In genomic region chr1:72058045-72058703, GRCm38 (mm10) we compare ENCODE assay signal across 13 mouse cellular contexts.
A peak's percentile ranks its signal among the peaks of the same experiment; 100 is the strongest.
DNase-seq lines count a peak whose midpoint lies in the region; ATAC-seq and TF ChIP-seq lines count a peak whose summit lies in the region.
"Had no signal": no experiment of that assay in that cellular context is flagged by ENCODE, and none has a peak within 500 bp of the region (broad histone marks: within the 10 kb centered on the region; RNA-seq: fewer than 3 reads in every experiment).

No protein-coding gene starts in this region.

- ATAC-seq in limb, embryonic 14.5 days (ENCODE audit: low FRiP score, low read depth): no peak
- 0 out of 2 replicates have a peak, but pooled peaks have one; percentile 49 for ATAC-seq in erythroid progenitor cell, adult 5-6 weeks (replicated peaks; ENCODE audit: low FRiP score, poor library complexity, severe bottlenecking)
- ATAC-seq in megakaryocyte progenitor cell, adult 5-6 weeks (replicated peaks; ENCODE audit: poor library complexity): peak; percentile 99
- ATAC-seq in kidney, embryonic 15.5 days (replicated peaks; ENCODE audit: low FRiP score): no peak

- intact Hi-C loops in gastrocnemius, postnatal 36 days (cut with DNase I): no loop called here

- H3K9ac ChIP-seq in limb, embryonic 14.5 days (ENCODE audit: low read depth, low read length, severe bottlenecking): no peak overlapping the region
- no peak overlapping the region for H3K9ac ChIP-seq in kidney, embryonic 15.5 days
- H3K9ac ChIP-seq: neural tube, embryonic 13.5 days had no signal

- DNase-seq in gastrocnemius, postnatal 10 days: peak; percentile 12
- no peak for DNase-seq in gastrocnemius, postnatal 36 days
- peak; percentile 57 for DNase-seq in limb, embryonic 14.5 days (ENCODE audit: low spot score)
- DNase-seq in limb, embryonic 10.5 days (ENCODE audit: low spot score): no peak
- DNase-seq in frontal cortex, postnatal 36 days (ENCODE audit: low spot score in 2 of 2): no peak
- DNase-seq: adrenal gland, postnatal 36 days; cerebellum, adult 2 months; kidney, adult 11 months had no signal

- H3K27me3 ChIP-seq in limb, embryonic 14.5 days (ENCODE audit: control insufficient read depth, insufficient read depth, low read length): no peaks in the 10 kb centered on the region
- H3K27me3 ChIP-seq in limb, embryonic 10.5 days (ENCODE audit: low read depth, poor library complexity, severe bottlenecking): no peaks in the 10 kb centered on the region
- H3K27me3 ChIP-seq in kidney, embryonic 15.5 days: no peaks in the 10 kb centered on the region
- H3K27me3 ChIP-seq: neural tube, embryonic 13.5 days had no signal

- H3K9me3 ChIP-seq in limb, embryonic 14.5 days (ENCODE audit: control insufficient read depth, low read length): no peaks in the 10 kb centered on the region
- H3K9me3 ChIP-seq in limb, embryonic 10.5 days (replicated peaks): no peaks in the 10 kb centered on the region
- no peaks in the 10 kb centered on the region for H3K9me3 ChIP-seq in kidney, embryonic 15.5 days (replicated peaks)
- H3K9me3 ChIP-seq: forebrain, embryonic 10.5 days; neural tube, embryonic 13.5 days had no signal

- TF ChIP-seq POLR2A in limb, embryonic 14.5 days (IDR thresholded peaks at IDR 0.05; ENCODE audit: borderline replicate concordance, extremely low read depth, insufficient read depth, insufficient read length): no peak

- H3K27ac ChIP-seq in limb, embryonic 14.5 days (replicated peaks; ENCODE audit: low read depth, low read length): no peak overlapping the region
- no peak overlapping the region for H3K27ac ChIP-seq in limb, embryonic 10.5 days
- no peak overlapping the region for H3K27ac ChIP-seq in kidney, embryonic 15.5 days
- H3K27ac ChIP-seq: forebrain, embryonic 10.5 days; neural tube, embryonic 13.5 days had no signal

- H3K4me1 ChIP-seq in limb, embryonic 14.5 days (ENCODE audit: control insufficient read depth, insufficient read depth, low read length): peaks cover 17% of the 10 kb centered on the region
- peaks cover 22% of the 10 kb centered on the region for H3K4me1 ChIP-seq in limb, embryonic 10.5 days
- no peaks in the 10 kb centered on the region for H3K4me1 ChIP-seq in kidney, embryonic 15.5 days

- H3K4me3 ChIP-seq in limb, embryonic 14.5 days (replicated peaks; ENCODE audit: low read length): no peak overlapping the region
- no peak overlapping the region for H3K4me3 ChIP-seq in limb, embryonic 10.5 days
- no peak overlapping the region for H3K4me3 ChIP-seq in kidney, embryonic 15.5 days (replicated peaks)
- H3K4me3 ChIP-seq: forebrain, embryonic 10.5 days; neural tube, embryonic 13.5 days had no signal

- no peaks in the 10 kb centered on the region for H3K36me3 ChIP-seq in limb, embryonic 14.5 days (ENCODE audit: control insufficient read depth, insufficient read depth, low read length)
- no peaks in the 10 kb centered on the region for H3K36me3 ChIP-seq in limb, embryonic 10.5 days
- no peaks in the 10 kb centered on the region for H3K36me3 ChIP-seq in kidney, embryonic 15.5 days
- H3K36me3 ChIP-seq: forebrain, embryonic 10.5 days; neural tube, embryonic 13.5 days had no signal

- 72% methylated on average over 7 of the region's 7 CpGs for WGBS in limb, embryonic 14.5 days
- 82% methylated on average over 7 of the region's 7 CpGs for WGBS in limb, embryonic 10.5 days
- 68% methylated on average over 7 of the region's 7 CpGs for WGBS in kidney, embryonic 15.5 days

- H3K4me2 ChIP-seq in limb, embryonic 14.5 days (replicated peaks; ENCODE audit: low read depth, low read length, severe bottlenecking): no peak overlapping the region
- H3K4me2 ChIP-seq in kidney, embryonic 15.5 days: no peak overlapping the region
- H3K4me2 ChIP-seq: neural tube, embryonic 13.5 days had no signal

Comparison
In these comparisons a context has a peak if more than half of its experiments do, and no peak if none do; other contexts are left out.
1. DNase-seq: peak in gastrocnemius, postnatal 10 days (single experiment) and limb, embryonic 14.5 days (single experiment); none in gastrocnemius, postnatal 36 days (0 of 2), limb, embryonic 10.5 days (single experiment) and frontal cortex, postnatal 36 days (0 of 2).
2. ATAC-seq: peak in erythroid progenitor cell, adult 5-6 weeks (single experiment) and megakaryocyte progenitor cell, adult 5-6 weeks (single experiment); none in limb, embryonic 14.5 days (single experiment) and kidney, embryonic 15.5 days (single experiment).